Mouse (Mus musculus): Measurements from ENCODE around the gene Ppp1r11.

Ppp1r11 gene

GRCm38 (mm10) chr17:36922715-36923114, 28.8 kb downstream of the Ppp1r11 start:
- in situ Hi-C loops (cut with MboI, MseI), result no loop called here

GRCm38 (mm10) chr17:36920239-36920638, 31.3 kb downstream of the Ppp1r11 start:
- in situ Hi-C loops (cut with MboI, MseI), result no loop called here

- in situ Hi-C loops (cut with MboI, MseI), result no loop called here
Observed at GRCm38 (mm10) chr17:36915076-36915475, 36.5 kb downstream of the Ppp1r11 start.

GRCm38 (mm10) chr17:36914108-36914507, 37.4 kb downstream of the Ppp1r11 start:
- in situ Hi-C loops (cut with MboI, MseI), result no loop called here

- in situ Hi-C loops (cut with MboI, MseI), result no loop called here
Observed at GRCm38 (mm10) chr17:36912031-36912430, 39.5 kb downstream of the Ppp1r11 start.

- in situ Hi-C loops (cut with MboI, MseI), result no loop called here
Observed at GRCm38 (mm10) chr17:36909802-36910201, 41.7 kb downstream of the Ppp1r11 start.

GRCm38 (mm10) chr17:36908235-36908634, 43.3 kb downstream of the Ppp1r11 start:
- in situ Hi-C loops (cut with MboI, MseI), result no loop called here

GRCm38 (mm10) chr17:36903651-36904050, 47.9 kb downstream of the Ppp1r11 start:
- in situ Hi-C loops (cut with MboI, MseI), result no loop called here

- in situ Hi-C loops (cut with MboI, MseI), result no loop called here
Observed at GRCm38 (mm10) chr17:36900691-36901090, 50.9 kb downstream of the Ppp1r11 start.

GRCm38 (mm10) chr17:36900001-36900400, 51.5 kb downstream of the Ppp1r11 start:
- in situ Hi-C loops (cut with MboI, MseI), result no loop called here

- in situ Hi-C loops (cut with MboI, MseI), result no loop called here
Observed at GRCm38 (mm10) chr17:36899376-36899775, 52.2 kb downstream of the Ppp1r11 start.

Data from T-helper 17 cell (primary cell).